Mouse (Mus musculus) cortical plate, adult 2 months (tissue): ENCODE data around the gene Rasgrp2.

Source experiments
- CTCF ChIP-seq: fragments of 200-500 bp; IDR thresholded peaks from 2 replicates; pipeline ENCODE4 v1.5.1; 2011; ENCODE audit warnings: mild to moderate bottlenecking, control low read depth, low read length; ENCODE audit not compliant: insufficient read depth; ENCODE audit errors: extremely low read depth
- POLR2A ChIP-seq: fragments of 200-500 bp; IDR thresholded peaks from 2 replicates; pipeline ENCODE4 v1.6.1; 2011; ENCODE audit warnings: mild to moderate bottlenecking, low read length, control low read depth; ENCODE audit not compliant: insufficient read depth; ENCODE audit errors: extremely low read depth

DNA sequence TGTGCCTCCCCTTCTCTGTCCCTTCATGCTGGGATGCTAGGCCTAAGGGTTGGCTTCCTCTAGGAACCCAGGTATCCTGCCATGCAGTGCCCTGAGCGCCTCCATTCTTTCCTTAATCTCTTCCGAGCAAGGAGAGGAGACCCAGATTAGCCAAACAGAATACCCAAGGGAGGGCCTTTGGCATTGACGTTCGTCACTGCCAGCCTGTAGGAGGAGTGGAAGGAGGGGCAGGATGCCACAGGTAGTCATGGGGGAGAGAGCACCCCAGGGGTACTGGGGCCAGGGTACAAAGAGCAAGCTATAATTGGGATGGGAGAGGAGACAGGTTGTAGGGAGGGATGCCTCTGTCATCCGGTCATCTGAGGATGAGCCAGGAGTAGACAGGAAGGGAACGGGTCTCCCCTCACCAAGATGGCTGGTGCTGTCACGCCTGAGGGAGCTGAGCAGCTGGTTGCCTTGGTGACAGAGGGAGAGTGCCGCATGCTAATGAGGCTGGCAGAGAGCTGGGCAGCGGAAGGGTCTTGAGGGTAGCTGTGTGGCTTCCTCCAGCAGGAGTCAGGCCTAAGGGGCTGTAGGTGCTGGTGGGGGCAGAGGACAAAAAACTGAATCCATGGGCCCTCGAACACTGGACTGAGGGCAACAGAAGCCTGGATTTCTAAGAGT is 46.8 kb downstream of the Rasgrp2 start:
- TF ChIP-seq POLR2A (no peak), CTCF (no peak)
